Mouse (Mus musculus) thymus, postnatal 4 days (tissue): ENCODE measurements at regions not wholly inside any gene's neighbourhood (a gene's known extent, or its start where the extent isn't known, plus 50 kb on each side); places are given as distances from the start of the nearest gene placed in this dataset.

Source experiments
- DNase-seq: peaks from one replicate; pipeline ENCODE4 v3.0.0; 2021

DNA sequence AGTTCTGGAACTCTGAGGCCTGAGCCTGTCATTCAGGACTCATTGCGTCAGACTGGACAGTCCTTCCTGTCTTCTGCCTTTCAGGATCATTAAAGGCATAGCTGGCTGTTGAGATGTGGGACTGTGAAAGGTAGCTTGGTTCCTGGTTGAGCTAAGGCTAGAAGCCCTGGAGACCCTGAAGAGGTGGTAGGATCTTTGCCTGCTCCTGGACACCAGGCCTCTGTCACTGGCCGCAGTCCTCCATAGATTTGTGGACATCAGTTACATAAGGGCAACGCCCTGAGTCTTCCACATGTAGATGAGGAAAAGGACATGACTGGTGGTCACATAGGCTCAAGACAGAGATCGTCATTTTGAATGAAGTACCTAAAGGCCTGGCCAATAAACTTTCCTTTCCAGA, 127.9 kb downstream of the Opa1 start:
- DNase-seq = no peak

DNA sequence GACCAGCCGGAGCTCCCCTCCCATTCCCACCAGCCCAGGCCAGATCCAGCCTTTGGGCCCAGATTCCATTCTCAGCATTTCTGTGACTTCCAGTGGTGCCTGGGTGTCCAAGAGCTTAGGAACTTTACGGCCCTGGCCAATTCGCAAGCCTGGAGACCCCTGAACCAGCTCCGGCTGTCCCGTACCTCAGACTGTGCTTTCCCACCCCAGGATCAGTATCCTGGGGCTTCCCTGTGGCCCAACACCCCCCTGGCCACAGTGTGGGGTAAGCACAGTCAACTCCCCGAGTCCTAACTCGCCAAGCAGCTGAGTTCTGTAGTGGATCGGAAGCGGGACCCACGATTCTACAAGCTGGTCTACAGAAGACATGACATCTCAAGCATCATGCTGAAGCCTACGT, 128.5 kb downstream of the Opa1 start:
- no peak for DNase-seq

DNA sequence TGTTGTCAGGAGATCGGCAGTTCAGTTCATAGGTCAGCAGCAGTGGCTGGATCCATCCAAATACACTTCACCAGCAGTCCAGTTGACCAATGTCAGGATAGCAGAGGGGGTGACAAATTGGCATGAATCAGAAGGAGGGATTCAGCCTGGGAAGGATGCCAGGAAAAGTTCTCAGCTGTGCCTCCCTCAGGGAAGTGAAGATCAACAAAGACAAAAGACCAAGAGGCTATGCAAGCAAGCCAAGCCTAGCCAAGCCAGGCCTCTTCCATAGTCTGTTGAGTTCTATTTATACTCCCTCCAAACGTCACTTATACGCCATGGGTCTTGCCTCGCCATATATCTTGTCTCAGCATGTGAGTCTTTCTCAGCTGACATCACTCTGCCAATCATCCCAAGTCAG, 129.9 kb downstream of the Opa1 start:
- DNase-seq = no peak

DNA sequence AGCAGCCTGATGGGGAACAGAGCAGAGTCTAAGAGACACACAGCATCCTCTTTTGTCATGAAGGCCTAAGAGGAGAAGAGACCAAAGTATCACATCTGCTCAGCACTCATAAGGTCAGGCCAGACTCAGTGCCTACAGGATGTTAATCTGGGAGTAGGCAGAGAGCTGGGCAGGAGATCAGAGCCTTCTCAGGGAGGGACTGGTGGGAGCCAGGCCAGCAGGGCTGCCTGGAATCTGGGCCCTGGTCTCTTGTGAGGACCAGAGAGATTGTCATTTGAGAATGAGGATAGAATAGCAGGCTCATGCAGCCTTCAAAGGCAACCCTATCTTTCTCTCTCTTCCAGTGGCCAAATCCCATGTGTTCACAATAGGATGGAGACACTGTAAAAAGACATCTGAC, 132.3 kb downstream of the Opa1 start:
- no peak for DNase-seq

DNA sequence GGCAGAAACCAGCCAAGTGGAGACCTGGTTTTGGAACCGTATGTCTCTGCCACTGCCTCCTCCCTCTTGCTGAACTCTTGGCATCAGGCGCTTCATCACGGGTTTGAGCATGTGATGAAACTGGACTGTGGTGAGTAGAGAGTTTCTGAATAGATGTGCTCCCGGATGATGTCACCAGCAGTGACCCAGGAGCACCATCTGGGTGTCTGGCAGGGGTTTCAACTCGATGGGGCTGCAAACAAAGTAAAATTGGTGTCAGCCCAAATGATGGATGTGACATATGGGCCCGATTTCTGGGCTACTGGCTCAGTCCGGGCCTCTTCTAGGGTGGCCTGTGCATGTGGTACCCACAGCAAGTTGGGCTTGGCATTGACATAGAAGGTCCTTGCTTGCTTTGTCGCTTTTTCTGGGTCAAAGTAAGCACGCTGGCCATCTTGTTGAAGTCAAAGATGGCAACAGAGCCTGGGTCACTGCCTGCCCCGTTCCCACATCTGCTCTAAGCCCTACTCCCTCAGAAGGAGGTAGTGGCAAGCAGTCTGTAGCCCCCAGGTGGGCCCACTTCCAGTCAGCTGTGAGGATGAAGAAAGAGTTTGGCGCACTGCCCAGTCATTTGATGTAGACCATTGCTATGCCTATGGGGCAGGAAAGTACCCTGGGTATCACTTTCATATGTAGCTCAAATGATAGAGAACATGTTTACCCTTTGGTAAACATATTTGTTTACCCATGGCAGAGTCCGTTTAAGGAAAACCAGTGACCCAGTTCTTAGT, 133.0 kb downstream of the Opa1 start:
- no peak for DNase-seq

DNA sequence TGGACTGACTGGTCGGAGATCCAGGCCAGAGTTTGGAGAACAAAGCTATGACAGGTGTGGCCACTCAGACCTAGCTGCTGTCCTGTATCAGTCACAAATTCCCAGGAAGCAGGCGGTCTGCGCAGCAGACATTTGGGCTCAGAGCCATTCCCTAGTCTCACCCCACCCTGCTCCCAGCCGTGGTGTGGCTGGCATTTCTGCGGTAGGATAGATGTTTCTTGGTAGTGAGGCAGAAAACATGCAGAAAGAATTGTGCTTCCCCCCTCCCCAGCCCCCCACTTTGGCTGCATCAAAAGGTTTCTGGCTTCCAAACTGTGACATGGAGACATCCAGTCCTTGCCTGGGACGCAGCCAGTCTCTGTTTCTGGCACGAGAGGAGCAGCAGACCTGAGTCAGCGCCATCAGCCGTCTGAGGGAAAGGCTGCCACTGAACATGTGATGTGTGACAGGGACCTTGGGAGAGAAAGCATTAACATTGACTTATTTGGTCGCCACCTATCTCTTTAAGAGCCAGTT, 135.5 kb downstream of the Opa1 start:
- no peak for DNase-seq

DNA sequence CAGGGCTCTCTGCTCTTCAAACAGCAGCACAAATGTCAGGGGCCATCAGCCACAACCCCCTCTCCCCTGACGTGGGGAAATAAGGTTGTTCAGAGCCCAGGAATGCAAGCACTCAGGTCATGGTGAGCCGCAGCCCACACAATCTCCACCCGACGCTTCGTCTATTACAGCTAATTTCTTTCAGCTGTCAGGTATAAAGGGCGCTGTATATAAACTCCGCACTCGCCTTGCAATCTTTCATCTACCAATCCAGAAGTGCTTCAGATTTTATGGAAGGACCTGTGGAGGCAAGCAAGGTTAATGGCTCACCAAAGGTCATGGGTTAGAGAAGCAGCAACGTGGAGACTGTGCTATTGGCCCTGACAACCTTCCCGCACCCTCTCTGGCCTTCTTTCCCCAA, 139.8 kb downstream of the Opa1 start:
- no peak for DNase-seq

DNA sequence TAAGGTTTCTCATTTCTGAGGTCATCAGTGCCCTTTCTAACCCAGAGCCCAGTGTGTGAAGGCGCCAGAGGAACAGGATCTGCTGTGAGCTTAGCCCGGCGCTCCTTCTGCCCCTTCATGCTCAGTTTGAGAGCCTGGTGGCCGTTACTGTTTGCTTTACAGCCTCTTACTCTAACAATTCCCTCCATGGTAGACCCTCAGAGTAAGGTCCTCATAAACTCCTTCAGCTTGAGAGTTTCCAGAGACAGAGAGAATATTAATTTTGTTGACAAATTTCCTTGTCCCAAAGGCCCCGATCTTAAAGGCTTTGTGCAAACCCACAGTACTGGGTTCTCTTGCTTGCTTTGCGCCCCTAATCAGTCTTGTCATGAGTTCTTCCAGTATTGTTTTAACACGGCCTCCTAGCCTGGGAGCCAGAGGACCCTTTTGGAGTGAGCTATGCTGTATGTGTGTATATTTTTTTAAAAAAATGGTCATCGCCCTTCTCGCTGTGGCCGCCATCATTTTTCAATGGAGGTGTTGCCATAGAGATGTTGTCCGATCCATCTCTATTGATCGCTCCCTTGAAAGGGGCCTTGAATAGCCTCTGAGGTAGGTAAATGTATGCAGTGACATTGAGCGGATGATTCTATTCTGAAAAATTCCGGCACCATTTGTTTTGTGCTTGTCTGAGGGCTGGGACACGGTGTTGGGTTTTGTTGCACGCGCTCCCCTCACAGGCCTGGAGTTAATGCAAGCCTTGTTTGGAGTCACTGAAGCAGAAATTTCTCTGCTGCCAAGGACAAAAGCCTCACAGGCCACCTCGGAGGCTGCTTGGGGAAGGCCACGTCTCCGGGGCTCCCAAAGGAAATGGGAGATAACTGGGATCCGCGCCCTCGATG, 140.7 kb downstream of the Opa1 start:
- DNase-seq = no peak

DNA sequence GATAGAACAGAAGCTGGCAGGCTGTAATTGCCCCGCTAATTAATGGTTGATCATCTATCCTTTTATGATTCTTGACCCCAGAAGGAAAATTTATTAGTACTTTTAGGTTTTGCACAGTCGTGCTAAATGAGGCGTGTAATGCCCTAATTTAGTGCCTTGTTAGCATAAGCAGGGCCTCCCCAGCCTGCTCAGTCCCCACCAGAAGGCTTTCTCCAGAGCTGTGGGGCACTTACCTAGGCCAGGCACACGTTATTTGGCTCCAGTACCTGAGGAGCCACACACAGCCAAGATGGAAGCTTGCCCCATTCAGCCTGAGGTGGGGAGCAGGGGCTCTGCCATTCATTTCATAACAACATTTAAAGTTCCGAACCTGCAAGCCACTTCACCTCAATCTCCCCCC, 146.0 kb downstream of the Opa1 start:
- no peak for DNase-seq

DNA sequence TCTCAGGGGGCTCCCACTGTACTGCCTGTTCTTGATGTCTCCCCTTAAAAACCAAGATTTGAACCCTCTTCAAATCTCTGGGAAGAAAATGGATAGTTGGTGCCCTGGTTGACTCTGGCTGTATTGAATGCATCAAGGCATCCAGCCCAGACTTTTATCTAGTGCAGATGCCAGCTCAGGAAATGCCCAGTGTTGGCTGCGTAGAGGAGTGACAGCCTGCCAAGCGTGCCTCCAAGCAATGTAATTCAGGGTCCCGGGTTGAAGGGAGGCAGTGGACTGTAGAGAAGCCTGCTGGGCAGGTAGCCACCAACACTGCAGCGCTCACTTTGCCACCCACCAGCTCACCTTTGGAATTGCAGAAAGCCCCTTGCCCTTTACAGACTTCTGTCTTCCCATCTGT, 146.4 kb downstream of the Opa1 start:
- no peak for DNase-seq

DNA sequence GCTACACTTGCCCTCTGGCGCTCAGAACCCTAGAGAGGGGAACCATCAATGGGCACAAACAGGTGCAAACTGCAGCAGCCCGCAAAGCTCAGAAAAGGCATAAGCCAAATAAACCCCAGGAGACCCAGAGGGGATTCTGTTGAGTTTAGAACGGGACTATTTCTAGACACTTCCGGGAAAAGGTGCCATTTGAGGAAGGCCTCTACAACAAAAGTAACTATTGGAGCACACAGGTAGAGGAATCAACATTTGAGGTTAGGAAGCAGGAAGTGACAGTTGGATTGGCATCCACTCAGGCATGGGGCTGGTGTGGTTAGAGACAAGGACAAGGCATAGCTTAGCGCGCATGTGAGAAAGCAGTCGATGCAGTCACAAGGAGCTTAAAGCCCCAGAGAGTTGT, 148.3 kb downstream of the Opa1 start:
- peak; percentile 42 for DNase-seq

DNA sequence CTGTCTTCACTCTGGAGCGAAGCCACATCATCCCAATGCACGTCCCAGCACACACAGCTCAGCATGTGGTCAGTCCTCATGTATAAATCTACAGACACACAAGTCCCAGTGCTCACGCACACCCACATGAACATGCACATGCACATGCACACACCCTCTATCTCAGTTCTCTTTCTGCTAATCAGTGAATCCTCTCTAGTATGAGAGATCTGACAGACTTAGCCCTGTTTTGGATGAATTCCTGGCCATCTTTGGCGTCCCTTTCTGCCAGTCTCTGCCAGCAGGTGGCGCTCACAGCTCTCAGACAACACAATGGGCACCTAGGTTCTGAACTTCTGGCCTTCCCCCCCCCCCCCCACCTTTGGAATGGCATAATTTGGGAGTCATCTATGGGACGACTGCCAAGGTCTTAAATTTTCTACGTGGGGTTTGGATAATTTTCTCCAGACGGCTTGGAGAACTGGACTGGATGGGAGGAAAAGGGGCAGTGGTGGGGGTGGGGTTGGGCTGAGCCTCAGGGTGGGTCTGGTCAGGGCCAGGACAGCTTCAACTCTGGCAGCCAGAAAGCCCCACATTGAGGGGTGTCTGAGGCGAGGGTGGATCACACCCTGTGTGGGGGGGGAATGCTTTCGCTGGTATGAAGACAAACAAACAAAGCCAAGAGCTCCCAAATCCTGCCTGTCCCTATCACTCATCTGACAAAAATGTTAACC, 149.8 kb downstream of the Opa1 start:
- DNase-seq = peak; percentile 92

DNA sequence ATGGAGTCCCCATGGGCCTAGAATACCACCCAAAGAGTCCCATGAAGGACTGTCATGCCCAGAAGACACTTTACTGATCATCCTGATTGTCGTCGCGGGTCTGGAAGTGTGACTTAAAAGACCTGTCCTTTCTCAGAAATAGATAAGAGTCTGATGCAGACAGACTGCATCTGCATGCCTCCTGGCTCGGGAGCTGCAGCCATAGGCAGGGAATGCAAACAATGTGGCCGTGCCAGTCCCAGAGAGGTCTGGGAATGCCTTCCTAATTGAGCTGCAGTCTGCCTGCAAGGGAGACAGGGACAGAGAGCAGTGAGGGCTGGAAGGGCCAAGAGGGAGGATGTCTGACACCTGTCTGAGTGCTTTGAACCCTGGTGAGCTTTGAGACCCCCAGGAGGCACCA, 150.9 kb downstream of the Opa1 start:
- no peak for DNase-seq

DNA sequence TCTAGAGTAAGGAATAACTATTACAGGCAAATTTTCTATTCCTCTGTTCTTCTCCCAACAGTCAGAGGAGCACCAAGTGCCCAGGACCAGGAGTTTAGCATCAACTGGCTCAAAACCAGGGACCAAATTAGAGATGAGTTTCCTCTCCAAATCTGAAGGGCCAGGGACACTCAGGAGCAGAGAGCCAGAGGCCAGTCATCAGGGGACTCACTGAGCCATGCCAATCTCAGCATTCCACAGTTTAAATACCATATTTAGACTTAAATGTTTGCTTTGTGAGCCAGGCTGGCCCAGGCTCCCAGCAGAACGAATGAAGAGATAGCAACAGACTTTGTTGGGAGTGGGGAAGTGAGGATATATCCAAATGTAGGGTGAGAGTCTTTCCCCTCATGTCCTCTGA, 153.8 kb downstream of the Opa1 start:
- no peak for DNase-seq

DNA sequence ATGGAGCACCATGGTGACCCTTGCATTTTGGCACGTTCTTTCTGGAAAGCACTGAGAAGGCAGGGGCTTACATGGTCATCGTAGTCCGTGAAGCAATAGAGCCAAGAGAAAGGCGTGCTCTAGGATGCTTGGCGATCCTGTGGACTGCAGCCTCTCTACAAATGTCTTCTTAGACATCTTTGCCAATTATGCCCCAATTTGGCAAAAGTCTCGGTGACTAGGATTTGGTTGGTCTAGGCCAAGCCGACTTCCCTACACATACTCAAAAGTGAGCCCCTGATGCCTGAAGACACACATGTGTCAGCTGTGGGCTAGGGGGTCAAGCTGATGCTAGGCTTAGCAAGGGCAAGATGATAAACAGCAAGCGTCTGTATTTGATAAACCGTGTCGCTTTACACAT, 154.7 kb downstream of the Opa1 start:
- DNase-seq = no peak

DNA sequence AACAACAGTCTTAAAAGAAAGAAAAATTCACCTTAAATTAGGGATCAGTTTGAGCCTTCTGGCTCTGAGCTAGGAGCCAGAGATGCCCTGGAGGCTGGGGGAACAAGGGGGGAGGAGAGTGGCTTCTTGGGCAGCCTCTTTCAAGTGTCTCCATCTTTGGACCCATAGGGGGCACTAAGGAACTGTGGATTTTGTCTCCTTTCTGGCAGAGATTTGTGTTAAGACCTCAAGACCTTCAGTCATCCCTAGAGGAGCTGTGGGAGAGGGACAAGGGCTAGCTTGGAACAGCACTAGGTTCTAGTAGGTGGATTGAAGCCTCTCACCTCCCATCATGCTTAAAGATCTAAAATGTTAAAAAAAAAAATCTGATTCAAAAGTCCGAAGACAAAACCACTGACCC, 155.2 kb downstream of the Opa1 start:
- peak; percentile 36 for DNase-seq

DNA sequence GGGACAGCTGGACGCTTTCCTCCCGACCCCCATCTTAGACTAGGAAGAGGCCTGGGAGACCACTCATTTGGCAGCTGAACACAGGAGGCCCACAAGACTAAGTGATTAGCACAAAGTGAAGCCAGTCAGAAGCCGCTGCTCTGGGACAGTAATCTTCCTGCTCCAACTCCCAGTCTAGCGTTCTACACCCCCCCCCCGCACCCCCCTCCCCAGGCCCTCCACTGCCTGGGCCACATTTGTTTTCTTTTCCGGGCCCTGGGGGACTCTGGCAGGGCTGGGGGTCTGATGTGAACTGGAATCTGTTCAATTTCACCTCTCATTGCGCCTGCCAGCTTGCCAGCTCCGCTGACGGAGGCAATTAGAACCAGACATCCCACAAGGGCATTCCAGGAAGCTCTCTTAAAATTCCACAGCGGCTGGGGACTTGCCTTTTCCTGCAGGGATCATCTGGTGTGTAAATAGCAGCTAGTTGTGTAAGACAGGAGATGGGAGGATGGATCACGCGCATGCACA, 155.7 kb downstream of the Opa1 start:
- DNase-seq = no peak

DNA sequence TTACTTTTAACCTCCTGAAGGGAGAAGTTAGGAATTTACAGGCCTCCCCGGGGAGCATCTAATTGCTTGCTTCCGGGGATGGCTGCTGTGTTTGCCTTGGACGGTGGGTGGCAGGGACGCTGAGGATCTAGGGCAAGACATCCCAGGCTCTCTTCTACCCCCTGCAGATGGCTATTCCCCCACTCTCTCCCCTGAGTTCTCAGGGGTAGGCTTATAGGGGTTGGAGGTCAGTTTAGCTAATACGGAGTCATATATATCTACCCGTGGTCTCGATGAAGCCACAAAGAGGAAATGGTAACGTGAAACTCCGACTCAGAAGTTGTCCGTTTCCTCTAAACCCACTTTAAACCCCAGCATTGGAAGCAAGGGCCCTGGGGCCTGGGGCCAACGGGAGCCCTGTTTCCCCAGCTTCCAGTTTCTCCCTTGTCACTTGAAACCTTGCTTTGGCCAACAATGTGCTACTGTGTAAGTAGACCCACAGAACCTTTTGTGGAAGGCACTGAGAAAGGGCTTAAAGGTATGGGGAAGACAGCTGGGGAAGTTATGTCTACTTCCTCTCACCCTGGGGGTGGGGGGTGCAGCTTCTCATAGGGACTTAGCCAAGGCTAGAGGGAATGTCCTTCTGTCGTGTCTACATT, 156.4 kb downstream of the Opa1 start:
- peak; percentile 39 for DNase-seq

DNA sequence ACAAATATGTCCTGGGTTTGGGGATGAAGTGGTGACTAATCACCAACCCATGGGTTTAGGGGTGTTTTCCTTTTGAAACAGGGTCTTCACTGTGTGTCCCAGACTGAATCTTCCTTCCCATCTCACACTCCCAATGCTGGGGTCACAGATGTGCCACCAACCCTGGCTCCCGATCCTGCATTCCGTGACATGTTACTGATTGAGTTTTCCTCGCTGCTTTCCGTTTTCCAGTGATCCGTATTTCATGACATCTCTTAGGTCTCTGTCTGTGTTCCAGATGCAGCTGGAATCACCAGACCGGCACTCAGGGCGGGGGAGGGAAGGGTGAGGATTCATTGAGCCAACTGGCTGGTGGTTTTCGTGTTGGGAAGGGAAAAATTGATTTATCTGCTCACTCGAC, 157.1 kb downstream of the Opa1 start:
- no peak for DNase-seq

DNA sequence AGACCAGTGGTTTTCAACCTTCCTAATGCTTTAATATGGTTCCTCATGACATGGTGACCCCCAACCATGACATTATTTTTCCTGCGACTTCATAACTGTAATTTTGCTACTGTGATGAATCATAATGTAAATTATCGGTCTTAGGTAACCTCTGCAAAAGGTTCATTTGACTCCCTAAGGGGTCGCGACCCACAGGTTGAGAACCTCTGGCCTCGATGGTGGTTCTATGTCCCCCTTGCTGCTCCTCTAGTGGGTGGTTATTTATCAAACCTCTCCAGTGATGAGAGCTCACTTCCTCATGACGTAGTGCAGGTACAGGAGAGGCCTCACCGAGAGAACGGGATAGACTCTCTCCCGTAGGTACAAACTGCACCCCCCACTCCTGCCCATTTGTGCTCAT, 158.9 kb downstream of the Opa1 start:
- no peak for DNase-seq

DNA sequence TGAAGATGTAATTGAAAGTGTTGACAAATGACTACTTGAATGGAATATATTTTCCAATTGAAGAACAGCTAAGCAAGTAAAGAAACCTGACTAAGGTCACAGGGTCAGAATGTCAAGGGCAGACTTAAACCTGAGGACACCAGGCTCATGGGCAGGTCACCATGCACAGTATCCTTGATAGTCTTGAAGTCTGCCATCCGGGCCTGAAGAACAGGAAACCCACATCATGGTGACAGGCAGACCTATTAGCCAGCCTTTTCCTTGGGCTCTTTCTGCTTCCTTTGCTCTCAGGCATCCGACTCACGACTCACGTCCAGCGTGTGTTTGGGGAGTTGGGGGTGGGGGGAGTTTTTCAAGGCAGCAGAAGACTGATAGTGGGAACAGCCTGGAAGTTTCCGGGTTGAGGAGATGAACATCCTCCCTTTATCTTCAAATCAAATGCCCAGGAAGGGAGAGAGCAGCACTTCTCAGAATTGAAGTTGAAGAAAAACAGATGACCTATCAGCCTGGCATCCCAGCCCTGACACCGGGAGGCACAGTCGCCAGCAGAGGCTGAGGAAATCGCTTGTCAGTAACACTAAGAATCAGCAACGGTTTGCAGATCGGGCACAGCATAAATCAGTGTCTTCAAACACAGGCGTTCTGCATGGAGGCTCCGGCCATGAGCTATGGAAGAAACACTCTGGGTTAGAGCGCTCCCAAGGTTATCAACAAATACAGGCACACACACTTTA, 163.5 kb downstream of the Opa1 start:
- DNase-seq = no peak

DNA sequence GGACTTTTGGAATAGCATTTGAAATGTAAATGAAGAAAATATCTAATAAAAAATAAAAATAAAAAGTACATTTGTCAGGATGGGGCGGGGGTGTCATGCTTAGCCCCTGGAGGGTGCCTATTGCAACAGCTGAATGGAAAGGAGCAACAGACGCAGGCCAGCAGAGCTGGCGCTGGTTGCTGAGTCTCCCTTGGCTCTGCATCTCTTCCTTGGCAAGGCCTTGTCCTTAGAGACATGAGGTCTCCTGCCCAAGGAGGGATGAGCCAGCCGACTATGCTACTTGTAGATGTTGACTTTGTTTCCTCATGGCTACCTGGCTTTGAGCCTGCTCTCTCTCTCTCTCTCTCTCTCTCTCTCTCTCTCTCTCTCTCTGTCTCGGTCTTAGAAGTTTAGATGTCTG, 166.4 kb downstream of the Opa1 start:
- DNase-seq = no peak
